Mouse (Mus musculus) right cerebral cortex, postnatal 4 days (tissue): ENCODE data around the gene Lrrc73.

Source experiments
- DNase-seq: peaks from one replicate; pipeline ENCODE4 v3.0.0-alpha.2; 2022

Gene Lrrc73

DNA sequence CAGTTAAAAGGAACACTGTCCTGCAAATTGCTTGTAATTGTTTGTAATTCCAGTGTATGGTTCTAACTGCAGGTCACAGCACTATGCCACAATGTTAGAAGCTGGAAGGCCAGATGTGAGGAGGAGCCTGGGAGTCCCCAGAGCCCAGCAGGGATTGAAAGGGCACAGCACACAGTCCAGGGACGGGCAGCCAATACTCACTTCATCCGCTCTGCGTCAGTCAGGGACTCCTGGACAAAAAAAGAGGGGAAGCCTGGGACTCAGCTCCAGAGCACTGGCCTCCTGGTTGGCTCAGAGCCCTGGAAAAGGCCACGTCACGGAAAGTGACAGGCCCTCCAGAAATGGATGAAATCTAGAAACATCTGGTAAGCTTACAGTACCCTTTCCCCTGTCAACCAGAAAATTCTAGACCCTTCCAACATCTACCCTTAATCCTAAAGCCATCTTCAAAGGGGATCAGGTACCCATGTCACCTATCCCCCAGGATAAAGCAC, 8.9 kb downstream of the Lrrc73 start:
- no peak for DNase-seq

DNA sequence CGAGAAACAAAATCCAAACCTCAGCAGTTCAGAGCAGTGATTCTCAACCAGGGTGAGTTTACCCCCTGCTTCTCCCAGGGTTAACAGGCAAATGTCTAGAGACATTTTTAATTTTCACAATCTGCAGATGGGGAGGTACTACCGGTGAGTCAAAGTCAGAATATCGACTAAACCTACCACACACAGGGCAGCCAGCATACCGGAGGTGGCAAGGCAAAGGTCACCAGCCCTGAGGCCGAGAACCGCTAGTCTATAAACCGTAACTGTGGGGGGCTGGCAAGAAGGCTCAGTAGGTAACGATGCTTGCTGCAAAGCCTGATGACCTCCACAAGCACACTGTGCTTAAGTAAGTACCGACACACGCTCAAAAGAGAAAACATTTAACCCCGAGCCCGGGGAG, 12.2 kb downstream of the Lrrc73 start:
- no peak for DNase-seq

DNA sequence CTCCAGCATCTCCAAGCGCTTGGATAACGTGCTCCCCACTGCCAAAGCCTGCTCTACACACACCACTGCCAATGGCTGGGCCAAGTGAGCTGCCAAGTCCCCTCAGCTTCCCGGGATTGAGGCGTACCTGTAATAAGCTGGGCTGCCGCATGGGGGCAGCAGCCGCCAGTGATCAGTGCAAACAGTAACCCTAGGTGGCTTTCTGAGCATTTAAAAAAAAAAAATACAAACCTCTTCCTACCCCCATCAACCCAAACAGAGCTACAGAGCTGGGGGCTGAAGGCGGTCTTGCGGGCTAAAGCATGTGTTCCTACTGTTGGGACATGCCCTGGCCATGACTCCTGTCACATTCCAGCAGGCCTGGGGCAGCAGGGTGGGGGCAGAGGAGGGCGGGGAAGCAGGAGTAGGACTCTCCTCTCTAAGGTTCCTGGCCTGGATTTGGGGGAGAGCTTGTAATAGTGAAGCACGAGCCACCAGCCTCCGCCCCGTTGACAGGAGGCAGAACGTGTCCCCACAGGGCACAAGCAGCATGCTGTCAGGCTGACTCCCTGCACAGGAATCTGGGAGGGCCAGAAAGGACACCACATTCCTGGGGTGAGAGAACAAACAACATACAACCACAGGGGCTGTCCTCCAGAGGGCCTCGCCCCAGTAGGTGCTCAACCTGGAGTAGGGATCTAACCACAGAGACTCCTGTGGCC, 12.7 kb downstream of the Lrrc73 start:
- peak; percentile 89 for DNase-seq

GRCm38 (mm10) chr17:46266986-46267385, 13.7 kb downstream of the Lrrc73 start:
- DNase-seq: no peak

GRCm38 (mm10) chr17:46267511-46267910, 14.2 kb downstream of the Lrrc73 start:
- no peak for DNase-seq

DNA sequence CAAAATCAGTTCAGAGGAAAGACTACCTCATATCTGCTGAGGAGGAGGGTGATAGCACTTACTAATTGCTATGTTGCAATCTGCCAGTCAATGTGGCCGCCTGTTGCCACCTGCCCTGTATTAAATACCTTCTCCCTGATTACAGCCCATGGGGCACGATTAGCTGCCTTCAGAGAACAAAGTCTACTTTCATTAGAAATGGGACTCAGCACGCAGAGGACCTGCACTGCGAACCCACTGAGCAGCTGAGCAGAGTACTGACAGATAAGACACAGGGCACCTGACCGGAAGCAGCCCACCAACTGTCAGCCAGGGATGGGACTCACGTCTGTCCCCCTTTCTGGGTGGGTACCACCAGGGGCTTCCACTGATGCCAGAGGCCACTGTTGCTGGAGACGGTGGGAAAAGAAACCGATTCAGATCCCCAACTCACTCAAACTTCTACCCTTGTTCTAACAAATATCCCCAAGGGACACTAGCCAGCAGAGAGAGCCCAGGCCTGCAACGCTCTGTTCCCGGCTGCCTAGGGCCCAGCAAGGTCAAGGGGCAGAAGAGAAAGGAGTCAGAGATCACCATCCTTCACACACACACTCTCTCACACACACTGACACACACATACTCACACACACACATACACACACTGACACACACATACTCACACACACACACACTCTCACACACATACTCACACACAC, 14.8 kb downstream of the Lrrc73 start:
- DNase-seq: no peak

DNA sequence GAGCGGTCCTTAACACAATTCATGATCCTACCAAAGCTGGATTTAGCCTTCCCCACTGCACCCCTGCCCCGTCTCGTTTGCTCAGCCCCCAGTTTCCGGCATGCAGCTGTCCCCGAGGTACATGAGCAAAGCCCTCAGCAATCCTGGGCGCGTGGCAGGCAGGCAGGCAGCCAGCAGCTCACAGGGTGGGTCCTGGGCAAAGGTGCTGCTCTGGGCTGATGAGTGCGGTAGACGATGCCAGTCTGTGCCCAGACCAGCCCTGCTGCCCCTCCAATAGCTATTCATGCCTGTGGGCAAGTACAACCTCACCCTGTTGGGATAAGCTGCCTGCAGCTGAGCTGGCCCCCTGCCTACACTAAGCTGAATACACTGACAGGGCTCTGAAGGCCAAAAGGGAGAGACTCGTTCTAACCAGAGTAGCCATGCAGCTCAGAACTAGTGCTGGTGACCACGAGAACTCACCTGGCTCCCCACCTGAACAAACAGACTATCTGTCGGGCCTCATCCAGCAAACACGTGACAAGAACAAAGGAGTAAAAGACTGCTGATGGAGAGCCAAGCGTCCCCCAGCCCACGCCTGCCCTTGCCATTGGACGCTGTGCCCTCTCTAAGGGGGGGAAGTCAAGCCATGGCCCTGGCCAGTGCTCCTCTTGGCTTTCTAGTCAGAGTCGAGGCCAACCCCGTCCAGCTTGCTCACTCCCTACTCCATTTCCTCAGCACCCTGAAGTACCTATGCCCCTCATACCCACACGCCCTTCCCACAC, 16.6 kb downstream of the Lrrc73 start:
- DNase-seq: no peak

DNA sequence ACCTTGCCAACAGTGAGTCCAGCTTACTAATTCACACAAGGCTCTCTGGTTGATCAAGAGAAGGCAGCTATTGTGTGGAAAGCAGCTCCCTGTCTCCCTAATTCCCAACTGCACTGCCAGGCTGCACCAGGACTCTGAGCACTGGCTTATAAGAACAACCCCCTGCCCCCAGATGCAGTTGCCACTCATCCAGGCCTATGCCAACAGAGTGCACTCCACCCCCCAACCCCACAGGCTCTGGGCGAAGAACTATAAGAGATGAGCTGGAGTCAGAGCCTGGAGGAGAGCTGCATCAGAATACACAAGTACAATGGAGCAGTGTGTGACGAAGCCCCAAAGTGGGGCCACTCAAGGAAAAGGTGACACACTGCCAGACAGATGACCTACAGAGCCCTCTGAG, 18.7 kb downstream of the Lrrc73 start:
- DNase-seq: no peak

DNA sequence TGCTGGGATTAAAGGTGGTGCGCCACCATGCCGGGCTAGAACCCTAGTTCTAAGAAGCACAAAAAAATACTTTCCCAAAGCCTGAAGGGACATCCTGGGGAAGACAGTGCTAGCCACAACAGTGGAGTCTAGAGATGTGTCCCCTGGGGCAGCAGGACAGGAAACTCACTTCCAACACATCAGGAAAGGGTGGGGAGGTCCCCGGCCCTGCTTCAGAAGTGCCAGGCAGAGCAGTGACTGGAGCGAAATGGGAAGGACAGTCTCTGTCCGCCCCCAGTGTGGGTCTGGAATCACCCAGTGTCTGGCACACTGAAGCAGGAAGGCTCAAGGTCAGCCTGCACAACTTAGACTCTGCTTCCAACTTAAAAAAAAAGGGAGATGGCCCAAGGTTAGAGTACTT, 19.3 kb downstream of the Lrrc73 start:
- no peak for DNase-seq

DNA sequence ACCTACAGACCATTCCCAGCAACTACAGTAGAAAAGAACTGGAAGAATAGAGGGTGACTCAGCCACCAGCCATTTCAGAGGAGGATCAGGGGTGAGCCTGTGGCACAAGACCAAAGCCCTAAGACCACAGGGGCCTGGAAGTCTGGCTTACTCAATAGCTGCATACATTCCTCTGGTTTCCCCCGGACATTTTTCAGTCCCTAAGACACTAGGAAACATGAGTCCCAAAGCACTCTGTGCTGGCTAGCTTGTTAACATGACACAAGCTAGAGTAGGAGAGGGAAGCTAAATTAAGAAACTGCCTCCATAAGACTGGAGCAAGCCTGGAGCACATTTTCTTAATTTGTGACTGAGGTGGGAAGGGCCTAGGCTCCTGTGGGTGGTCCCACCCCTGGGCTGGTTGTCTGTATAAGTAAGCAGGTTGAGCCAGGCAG, 20.5 kb downstream of the Lrrc73 start:
- DNase-seq: no peak

DNA sequence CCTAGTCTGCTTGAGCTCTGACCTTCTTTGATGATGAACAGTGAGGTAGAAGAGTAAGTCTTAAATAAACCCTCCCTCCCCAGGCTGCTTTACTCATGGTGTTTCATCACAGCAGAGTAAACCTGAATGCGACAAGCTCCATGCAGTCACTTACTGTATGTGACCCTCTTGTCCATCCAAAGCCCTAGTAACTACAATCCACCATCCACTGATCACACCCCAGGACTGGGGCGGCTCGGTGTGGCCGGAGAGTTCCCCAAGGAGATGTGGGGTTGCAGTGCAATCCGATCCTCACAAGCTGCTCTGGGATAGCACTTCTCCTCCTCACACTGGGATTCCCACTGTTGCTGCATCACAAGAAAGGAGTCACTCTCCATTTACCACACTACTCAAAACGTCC, 21.1 kb downstream of the Lrrc73 start:
- DNase-seq: no peak

DNA sequence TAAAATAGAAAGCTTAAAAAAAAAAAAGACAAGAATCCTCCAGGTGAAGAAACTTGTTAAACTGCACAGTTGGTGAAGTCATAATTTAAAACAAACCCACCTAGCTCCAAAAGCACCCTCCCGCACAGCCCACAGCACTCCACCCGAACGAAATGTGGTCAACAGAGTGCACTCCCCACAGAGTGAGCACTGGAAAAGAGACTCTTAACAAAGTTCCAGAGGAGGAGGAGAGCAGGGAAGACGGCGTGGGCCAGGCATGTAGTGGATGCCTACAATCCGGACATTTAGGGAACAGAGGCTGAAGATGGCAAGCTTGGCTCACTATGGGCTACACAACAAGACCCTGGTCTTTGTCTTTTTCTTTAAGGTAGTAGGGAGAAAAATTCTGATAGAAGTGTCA, 21.7 kb downstream of the Lrrc73 start:
- DNase-seq: no peak

DNA sequence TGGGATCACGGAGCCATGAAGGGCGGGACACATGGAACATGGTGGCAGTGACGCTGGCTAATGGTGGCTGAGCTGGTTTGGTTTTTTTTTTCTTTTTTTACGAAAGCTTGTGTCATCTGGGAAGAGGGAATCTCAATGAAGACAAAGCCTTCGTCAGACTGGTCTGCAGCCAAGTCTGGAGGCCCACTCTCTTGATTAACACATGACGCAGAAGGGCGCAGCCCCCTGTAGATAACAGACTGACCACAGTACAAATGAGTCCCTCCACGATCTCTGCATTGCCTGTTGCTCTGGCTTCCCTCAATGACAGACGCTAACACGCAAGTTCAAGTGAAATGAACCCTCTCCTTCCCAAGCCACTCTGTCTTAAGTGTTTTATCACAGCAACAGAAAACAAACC, 22.2 kb downstream of the Lrrc73 start:
- no peak for DNase-seq

- DNase-seq: no peak
These were observed 24.3 kb downstream of the Lrrc73 start for GRCm38 (mm10) chr17:46277586-46277985.

DNA sequence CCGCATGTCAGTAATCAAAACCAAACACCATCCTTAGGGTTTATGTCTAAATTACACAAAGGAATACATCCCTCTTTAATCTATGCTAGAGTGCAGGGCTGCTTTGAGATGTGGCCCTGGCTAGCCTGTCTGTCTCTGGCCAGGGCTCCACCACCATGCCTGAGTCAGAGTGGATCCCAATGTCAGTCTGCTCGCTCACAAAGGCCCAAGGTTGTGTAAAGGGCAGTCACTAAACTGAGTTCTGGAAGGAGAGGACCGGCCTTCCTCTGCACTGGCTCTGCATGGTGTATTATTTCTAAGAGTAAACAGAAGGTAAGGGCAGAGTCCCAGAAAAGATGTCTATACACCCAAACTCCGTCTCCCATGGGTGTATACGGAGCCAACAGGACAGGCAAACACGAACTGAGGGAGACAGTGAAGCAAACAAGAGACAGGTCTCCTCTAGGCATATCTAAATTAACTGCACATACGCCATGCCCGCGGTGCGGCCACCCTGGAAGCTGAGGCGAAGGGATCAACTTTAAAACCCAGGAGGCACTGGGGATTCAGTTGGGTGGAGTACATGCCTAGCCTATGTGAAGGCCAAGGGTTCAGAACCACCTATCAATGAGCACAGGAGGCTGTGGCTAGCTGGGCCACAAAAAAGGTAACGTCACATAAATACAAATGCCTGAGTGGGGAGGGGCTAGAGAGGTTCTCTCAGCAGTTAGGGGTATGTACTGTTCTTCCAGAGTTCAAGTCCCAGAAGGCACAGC, 24.9 kb downstream of the Lrrc73 start:
- DNase-seq: no peak

DNA sequence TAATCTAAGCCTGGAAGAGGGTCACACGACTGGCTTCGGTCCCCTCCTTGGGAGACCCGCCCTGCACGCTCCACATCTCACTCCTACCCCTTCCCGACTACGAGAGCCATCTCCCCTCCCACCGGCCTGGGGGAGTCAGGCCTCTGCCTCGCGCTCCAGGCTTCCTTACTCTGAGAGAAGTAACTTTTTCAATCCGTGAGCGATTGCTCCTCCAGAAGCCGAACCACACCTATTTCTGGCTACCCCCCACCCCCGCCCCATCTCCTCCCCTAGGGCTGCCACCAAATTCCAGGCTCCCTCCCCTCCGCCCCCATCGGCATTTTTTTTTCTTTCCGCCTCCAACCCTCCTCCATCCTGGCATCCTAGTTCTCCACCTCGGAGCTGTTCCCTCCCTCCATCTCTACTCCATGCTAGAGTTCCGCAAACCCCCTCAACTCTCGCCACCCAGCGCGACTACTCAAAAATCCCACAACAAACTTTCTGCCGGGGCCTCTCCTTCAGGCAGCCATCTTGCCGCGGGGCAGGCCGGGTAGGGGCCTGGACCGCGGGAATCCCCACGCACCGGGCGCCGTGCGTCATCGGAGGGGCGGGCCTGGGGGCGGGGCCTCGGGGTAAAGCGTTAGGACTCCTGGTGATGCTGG, 29.3 kb downstream of the Lrrc73 start, which contains the start of gene Tjap1:
Tjap1 (minus strand) TSS at position 544 of the 641 bp plus-strand sequence.
- DNase-seq: peak; percentile 93

- DNase-seq: no peak
These were observed 29.8 kb downstream of the Lrrc73 start for GRCm38 (mm10) chr17:46283140-46283539.

GRCm38 (mm10) chr17:46283911-46284310, 30.6 kb downstream of the Lrrc73 start:
- DNase-seq: no peak

- DNase-seq: no peak
These were observed 31.3 kb downstream of the Lrrc73 start for GRCm38 (mm10) chr17:46284653-46285052.

DNA sequence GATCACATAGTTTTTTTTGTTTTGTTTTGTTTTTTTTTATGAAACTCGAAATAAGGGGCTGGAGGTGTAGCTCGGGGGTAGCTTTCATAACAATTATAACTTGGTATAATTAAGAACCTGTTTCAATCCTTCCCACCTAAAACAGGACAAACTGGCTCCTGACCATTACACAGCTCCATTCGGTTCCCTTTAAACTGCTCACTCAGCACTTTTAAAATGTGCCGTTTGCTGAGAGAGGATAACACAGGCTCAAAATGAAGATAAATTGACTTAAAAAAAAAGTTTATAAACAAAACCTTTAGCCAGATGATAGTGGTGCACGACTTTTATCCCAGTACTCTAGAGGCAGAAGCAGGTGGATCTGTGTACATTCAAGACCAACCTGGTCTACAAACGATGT, 32.1 kb downstream of the Lrrc73 start:
- DNase-seq: no peak

- no peak for DNase-seq
These were observed 34.4 kb downstream of the Lrrc73 start for GRCm38 (mm10) chr17:46287678-46288095.

GRCm38 (mm10) chr17:46296601-46297000, 43.3 kb downstream of the Lrrc73 start:
- DNase-seq: no peak
